Mouse (Mus musculus) hindbrain, embryonic 13.5 days (tissue): Measurements from ENCODE around the gene Olfr65. TPM values are rescaled to one million over a fixed set of nuclear protein-coding genes. Genes with fewer than 3 reads are reported as not detected.

Source experiments
- ATAC-seq: fragments of 200-750 bp; cut with Nextera tagmentation; 2 replicates; pipeline ENCODE4 v1.8.0; 2017; ENCODE audit warnings: moderate TSS enrichment; ENCODE audit not compliant: low FRiP score
- H3K27ac ChIP-seq: fragments of 300-500 bp; sonication (generic); 2 replicates; pipeline ENCODE4 v1.5.1; 2015; ENCODE audit warnings: inconsistent platforms, mild to moderate bottlenecking, moderate library complexity
- H3K27me3 ChIP-seq: fragments of 300-500 bp; sonication (generic); 2 replicates; pipeline ENCODE4 v1.6.1; 2015; ENCODE audit warnings: mild to moderate bottlenecking, inconsistent platforms
- H3K36me3 ChIP-seq: fragments of 300-500 bp; sonication (generic); 2 replicates; pipeline ENCODE4 v1.6.1; 2015; ENCODE audit warnings: mild to moderate bottlenecking, inconsistent platforms
- H3K4me1 ChIP-seq: fragments of 300-500 bp; sonication (generic); replicated peaks from 2 replicates; pipeline ENCODE4 v1.6.1; 2015; ENCODE audit warnings: inconsistent platforms
- H3K4me2 ChIP-seq: fragments of 300-500 bp; sonication (generic); 2 replicates; pipeline ENCODE4 v1.6.1; 2015; ENCODE audit warnings: inconsistent platforms, mild to moderate bottlenecking, moderate library complexity
- H3K4me3 ChIP-seq: fragments of 300-500 bp; sonication (generic); 2 replicates; pipeline ENCODE4 v1.5.1; 2015; ENCODE audit warnings: mild to moderate bottlenecking, inconsistent platforms
- H3K9ac ChIP-seq: fragments of 300-500 bp; sonication (generic); 2 replicates; pipeline ENCODE4 v1.6.1; 2015; ENCODE audit warnings: mild to moderate bottlenecking, inconsistent platforms
- H3K9me3 ChIP-seq: fragments of 300-500 bp; sonication (generic); 2 replicates; pipeline ENCODE4 v1.6.1; 2016; ENCODE audit warnings: inconsistent platforms
- WGBS: fragments of 180-500 bp; shearing (Covaris S2); methylation state at CpG from one replicate; pipeline ENCODE4 v1.1.7; 2015; 5-methylcytosine and 5-hydroxymethylcytosine counted together
- polyA plus RNA-seq: library from polyadenylated mRNA; unstranded; fragments of >200 nt; fragmentation: Nextera tagmentation; extraction: Ambion mirVana; gene quantifications from 2 replicates; pipeline ENCODE4 v1.2.1, GENCODE M21; 2015

The Olfr65 gene
- polyA plus RNA-seq, 1 experiment from 2014 or later, result not detected

DNA sequence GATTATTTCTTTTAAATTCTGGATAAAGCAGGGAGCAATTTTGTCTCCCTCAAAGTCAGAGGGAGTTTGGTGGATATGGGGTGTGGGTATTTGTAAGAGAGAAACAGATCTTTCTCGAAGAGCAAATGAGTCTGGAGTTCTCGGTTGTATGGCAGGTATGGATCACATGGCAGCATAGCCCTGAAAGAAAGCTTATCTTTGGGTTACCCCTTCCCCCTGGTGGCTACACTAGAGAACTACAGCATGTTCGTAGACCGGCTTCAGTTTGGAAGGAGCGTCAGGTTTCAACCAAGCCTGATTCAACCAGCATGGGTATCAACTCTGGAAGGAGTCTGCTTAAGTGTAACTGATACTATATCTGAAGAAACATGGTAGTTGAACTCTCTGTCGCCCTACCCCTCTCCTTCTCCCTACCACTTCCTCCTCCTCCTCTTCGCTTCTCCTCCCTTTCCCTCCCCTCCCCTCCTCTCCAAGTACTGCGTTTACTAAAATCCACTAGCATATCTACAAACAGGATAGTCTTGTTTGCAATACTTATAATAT, 9.8 kb downstream of the Olfr65 start:
- no peak for ATAC-seq
- no peaks in the 10 kb centered on the region for H3K4me1 ChIP-seq
- 59% methylated on average over 8 of the region's 8 CpGs for WGBS

DNA sequence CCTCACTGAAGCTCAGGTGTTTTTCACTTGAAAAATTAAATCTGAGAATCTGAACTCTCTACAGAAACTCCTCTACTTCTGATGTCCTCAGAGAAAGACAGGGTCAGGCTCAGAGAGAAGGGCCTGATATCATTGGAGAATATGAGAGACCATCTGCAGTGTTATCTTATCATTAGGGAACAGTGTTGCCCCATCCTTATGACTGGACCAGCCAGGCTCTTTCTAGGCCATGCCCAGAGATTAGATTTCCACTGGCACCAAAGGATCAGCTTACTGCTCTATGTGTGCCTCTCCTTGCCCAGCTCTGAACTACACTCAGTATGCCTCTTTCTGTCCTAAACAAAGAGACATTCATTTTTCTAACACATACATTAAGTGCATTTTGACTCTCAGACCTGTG, 12.1 kb downstream of the Olfr65 start:
- H3K36me3 ChIP-seq, result no peaks in the 10 kb centered on the region
- ATAC-seq, result no peak
- H3K4me2 ChIP-seq, result no peak overlapping the region
- H3K27ac ChIP-seq, result no peak overlapping the region
- no peak overlapping the region for H3K9ac ChIP-seq
- no peaks in the 10 kb centered on the region for H3K27me3 ChIP-seq
- H3K9me3 ChIP-seq, result no peaks in the 10 kb centered on the region
- H3K4me3 ChIP-seq, result no peak overlapping the region
- no peaks in the 10 kb centered on the region for H3K4me1 ChIP-seq

More for the DNA sequence above, 9.8 kb downstream of the Olfr65 start:
- no peaks in the 10 kb centered on the region for H3K27me3 ChIP-seq
- H3K4me2 ChIP-seq, result no peak overlapping the region
- no peaks in the 10 kb centered on the region for H3K9me3 ChIP-seq
- no peaks in the 10 kb centered on the region for H3K36me3 ChIP-seq
- no peak overlapping the region for H3K4me3 ChIP-seq
- H3K9ac ChIP-seq, result no peak overlapping the region
- no peak overlapping the region for H3K27ac ChIP-seq

DNA sequence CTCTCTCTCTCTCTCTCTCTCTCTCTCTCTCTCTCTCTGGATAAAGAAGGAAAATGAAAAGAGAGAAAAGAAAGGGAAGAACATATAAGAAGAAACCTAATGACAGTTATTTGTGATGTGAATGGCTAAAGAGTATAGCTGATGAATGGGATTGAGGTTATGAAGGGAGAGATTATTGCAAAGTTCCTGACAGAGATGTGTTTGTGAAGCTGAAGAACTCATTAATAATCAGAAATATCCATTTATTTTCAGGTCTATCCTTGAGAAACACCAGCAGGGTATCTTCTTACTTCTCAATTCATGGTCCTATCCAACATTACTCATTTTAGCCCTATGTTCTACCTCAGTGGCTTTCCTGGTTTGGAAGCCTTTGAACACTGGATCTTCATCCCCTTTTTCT, 25.2 kb downstream of the Olfr65 start, which contains the start of gene Olfr631:
Olfr631 (plus strand) TSS at position 301 of the 400 bp plus-strand sequence.
- Histone ChIP-seq H3K27ac (no peak within 1 kb of the TSS), H3K36me3 (no peaks in the 10 kb centered on the region), H3K9me3 (no peaks in the 10 kb centered on the region), H3K27me3 (no peaks in the 10 kb centered on the region), H3K9ac (no peak within 1 kb of the TSS), H3K4me2 (no peak within 1 kb of the TSS), H3K4me3 (no peak within 1 kb of the TSS), H3K4me1 (no peaks in the 10 kb centered on the region)
- ATAC-seq, result no peak

DNA sequence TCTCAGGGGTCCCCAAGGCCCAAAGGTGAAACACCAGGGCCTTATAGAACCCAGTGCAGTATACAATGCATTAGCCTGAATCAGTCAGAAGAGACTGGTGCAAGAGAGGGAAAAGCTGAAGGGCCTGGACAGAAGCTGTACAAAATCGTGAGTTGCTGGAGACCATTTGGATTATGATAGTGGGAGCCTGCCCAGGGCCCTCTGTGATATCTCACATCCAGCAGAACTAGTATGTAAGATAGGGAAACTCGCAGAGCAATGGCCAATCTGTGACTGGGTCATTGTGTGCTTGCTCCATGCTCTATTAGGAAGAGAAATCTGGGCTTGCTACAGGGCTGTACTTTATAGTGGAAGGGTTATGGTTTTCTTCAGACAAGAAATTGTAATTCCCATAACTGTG, 31.0 kb downstream of the Olfr65 start, which contains the start of gene Olfr632:
Olfr632 (plus strand) TSS at position 84 of the 400 bp plus-strand sequence.
- ATAC-seq, result no peak

DNA sequence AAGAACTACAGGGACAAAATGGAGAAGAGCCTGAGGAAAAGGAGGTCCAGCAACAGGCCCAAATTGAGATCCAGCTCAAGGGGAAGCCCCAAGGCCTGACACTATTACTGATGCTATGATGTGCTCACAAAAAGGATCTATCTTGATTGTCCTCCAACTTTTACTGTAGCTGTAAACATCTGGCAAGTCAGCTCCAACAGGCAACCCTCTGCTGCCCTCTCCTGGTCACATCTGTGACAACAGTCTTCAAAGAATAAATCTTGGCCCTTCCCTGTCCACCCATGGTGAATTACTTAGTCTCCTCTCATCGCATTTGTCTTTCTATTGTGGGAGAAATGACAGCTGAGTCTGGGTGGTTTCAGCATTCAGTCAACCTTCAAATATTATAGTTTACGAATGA, 39.4 kb downstream of the Olfr65 start:
- Histone ChIP-seq H3K9ac (no peak overlapping the region), H3K36me3 (no peaks in the 10 kb centered on the region), H3K4me3 (no peak overlapping the region), H3K27me3 (no peaks in the 10 kb centered on the region), H3K4me2 (no peak overlapping the region), H3K9me3 (no peaks in the 10 kb centered on the region), H3K4me1 (no peaks in the 10 kb centered on the region), H3K27ac (no peak overlapping the region)
- WGBS, result 29% methylated on average over 2 of the region's 2 CpGs
- peak; percentile 39; the same call in 1 of the 2 replicates for ATAC-seq

More for the DNA sequence above, 31.0 kb downstream of the Olfr65 start, which contains the start of gene Olfr632:
- no peak within 1 kb of the TSS for H3K9ac ChIP-seq
- H3K4me2 ChIP-seq, result no peak within 1 kb of the TSS
- H3K27ac ChIP-seq, result no peak within 1 kb of the TSS
- H3K27me3 ChIP-seq, result no peaks in the 10 kb centered on the region
- H3K9me3 ChIP-seq, result no peaks in the 10 kb centered on the region
- 83% methylated on average over 2 of the region's 2 CpGs for WGBS
- no peaks in the 10 kb centered on the region for H3K36me3 ChIP-seq
- H3K4me3 ChIP-seq, result no peak within 1 kb of the TSS
- H3K4me1 ChIP-seq, result no peaks in the 10 kb centered on the region

DNA sequence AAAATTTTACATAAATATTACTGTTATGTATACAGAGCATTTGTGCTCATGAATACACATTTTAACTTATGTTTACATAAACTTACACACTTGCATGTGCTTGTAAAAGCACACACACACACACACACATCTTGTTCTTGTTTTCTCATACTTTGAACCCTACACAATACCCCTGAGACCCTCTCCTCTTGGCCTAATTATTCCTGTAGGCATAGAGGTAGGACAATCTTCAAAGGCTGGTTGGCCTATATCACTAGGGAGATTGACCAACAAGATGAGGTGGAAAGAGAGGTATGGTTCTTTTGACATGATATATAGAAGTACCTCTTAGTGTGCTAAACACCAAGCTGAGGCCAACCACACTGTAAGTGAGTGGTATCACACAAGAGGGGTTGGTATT, 40.9 kb downstream of the Olfr65 start, which contains the start of gene Olfr633:
Olfr633 (plus strand) TSS at position 301 of the 400 bp plus-strand sequence.
- no peaks in the 10 kb centered on the region for H3K36me3 ChIP-seq
- H3K4me3 ChIP-seq, result no peak within 1 kb of the TSS
- no peaks in the 10 kb centered on the region for H3K4me1 ChIP-seq
- H3K27me3 ChIP-seq, result no peaks in the 10 kb centered on the region
- no peak within 1 kb of the TSS for H3K27ac ChIP-seq
- H3K9ac ChIP-seq, result no peak within 1 kb of the TSS
- H3K9me3 ChIP-seq, result no peaks in the 10 kb centered on the region
- no peak for ATAC-seq
- no peak within 1 kb of the TSS for H3K4me2 ChIP-seq

Other genes with a start within 250 kb of the Olfr65 start
- gene Olfr623, start 239.8 kb upstream of the Olfr65 start, polyA plus RNA-seq, result not detected in 2 replicates
- 0.03 TPM in 1 of 2 replicates, not detected in the other for gene Olfr624, start 232.3 kb upstream of the Olfr65 start, polyA plus RNA-seq
- gene Olfr625-ps1, start 220.8 kb upstream of the Olfr65 start, polyA plus RNA-seq, result not detected in 2 replicates
- gene Olfr243, start 188.8 kb upstream of the Olfr65 start, polyA plus RNA-seq, result not detected in 2 replicates
- not detected in 2 replicates for gene Olfr628, start 173.1 kb upstream of the Olfr65 start, polyA plus RNA-seq
- not detected in 2 replicates for gene Olfr629, start 158.5 kb upstream of the Olfr65 start, polyA plus RNA-seq
- not detected in 2 replicates for gene Olfr630, start 146.2 kb upstream of the Olfr65 start, polyA plus RNA-seq
- gene Olfr69, start 131.9 kb upstream of the Olfr65 start, polyA plus RNA-seq, result not detected in 2 replicates
- gene Olfr68, start 123.8 kb upstream of the Olfr65 start, polyA plus RNA-seq, result not detected in 2 replicates
- not detected in 2 replicates for gene Olfr67, start 111.7 kb upstream of the Olfr65 start, polyA plus RNA-seq
- gene Hbb-bt, start 89.5 kb upstream of the Olfr65 start, polyA plus RNA-seq, result 996 and 1,160 TPM in 2 replicates
- 2,000 and 2,305 TPM in 2 replicates for gene Hbb-bs, start 75.4 kb upstream of the Olfr65 start, polyA plus RNA-seq
- gene Hbb-bh2, start 63.0 kb upstream of the Olfr65 start, polyA plus RNA-seq, result not detected in 2 replicates
- 43.8 and 70.4 TPM in 2 replicates for gene Hbb-bh1, start 60.3 kb upstream of the Olfr65 start, polyA plus RNA-seq
- gene Hbb-y, start 50.3 kb upstream of the Olfr65 start, polyA plus RNA-seq, result 4,283 and 4,441 TPM in 2 replicates
- gene Olfr66, start 17.2 kb upstream of the Olfr65 start, polyA plus RNA-seq, result not detected in 2 replicates
- gene Olfr64, start 9.0 kb upstream of the Olfr65 start, polyA plus RNA-seq, result not detected in 2 replicates
- not detected in 2 replicates for gene Olfr631, start 25.3 kb downstream of the Olfr65 start, polyA plus RNA-seq
- not detected in 2 replicates for gene Olfr632, start 30.9 kb downstream of the Olfr65 start, polyA plus RNA-seq
- not detected in 2 replicates for gene Olfr633, start 41.0 kb downstream of the Olfr65 start, polyA plus RNA-seq
- gene Olfr635, start 67.7 kb downstream of the Olfr65 start, polyA plus RNA-seq, result not detected in 2 replicates
- not detected in 2 replicates for gene Olfr638, start 95.3 kb downstream of the Olfr65 start, polyA plus RNA-seq
- gene Olfr639, start 113.8 kb downstream of the Olfr65 start, polyA plus RNA-seq, result 0.05 TPM in 1 of 2 replicates, not detected in the other
- not detected in 2 replicates for gene Olfr640, start 122.1 kb downstream of the Olfr65 start, polyA plus RNA-seq
- not detected in 2 replicates for gene Olfr641, start 132.0 kb downstream of the Olfr65 start, polyA plus RNA-seq
- gene Olfr642, start 149.2 kb downstream of the Olfr65 start, polyA plus RNA-seq, result not detected in 2 replicates
- not detected in 2 replicates for gene 4930516K23Rik, start 158.0 kb downstream of the Olfr65 start, polyA plus RNA-seq
- not detected in 2 replicates for gene Olfr644, start 168.4 kb downstream of the Olfr65 start, polyA plus RNA-seq
- not detected in 2 replicates for gene Olfr645, start 182.0 kb downstream of the Olfr65 start, polyA plus RNA-seq
- gene Olfr646, start 201.4 kb downstream of the Olfr65 start, polyA plus RNA-seq, result not detected in 2 replicates
- gene Ubqln5, start 226.3 kb downstream of the Olfr65 start, polyA plus RNA-seq, result not detected in 2 replicates
- gene Olfr643, start 233.9 kb downstream of the Olfr65 start, polyA plus RNA-seq, result not detected in 2 replicates
- gene Ubqln3, start 239.8 kb downstream of the Olfr65 start, polyA plus RNA-seq, result not detected in 2 replicates
- gene Ubqlnl, start 247.1 kb downstream of the Olfr65 start, polyA plus RNA-seq, result not detected in 2 replicates